Mouse (Mus musculus) spleen, postnatal 14 days (tissue): ENCODE measurements around the gene Exoc7.

Experiments used
- DNase-seq, 2 experiments: peaks; one replicate each; pipeline ENCODE4 v3.0.0; 2021 to 2022; ENCODE audit warnings: low spot score in 2 of 2

Gene Exoc7

DNA sequence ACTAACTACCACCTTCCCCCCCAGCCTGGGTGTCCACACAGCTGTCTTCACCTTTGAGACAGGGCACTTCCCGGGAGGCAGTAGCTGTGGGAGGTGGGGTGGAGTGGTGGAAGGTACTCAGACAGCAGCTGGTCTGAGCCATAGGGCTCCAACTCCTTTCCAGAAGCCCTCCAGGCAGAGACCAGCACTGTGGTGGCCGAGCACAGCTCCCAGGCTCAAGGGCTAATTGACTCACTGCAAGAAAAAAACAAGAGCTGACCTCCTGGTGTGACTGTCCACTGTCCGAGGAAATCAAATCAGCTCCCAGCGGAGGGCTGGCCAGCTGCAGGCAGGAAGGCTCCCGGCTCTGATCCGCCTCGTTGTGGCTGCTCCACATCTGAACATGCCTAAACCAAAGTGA is 67.2 kb downstream of the Exoc7 start:
- no peak for DNase-seq
